Mouse (Mus musculus) lung, embryonic 14.5 days (tissue): Measurements from ENCODE around the gene Eef1akmt3. TPM values are rescaled to one million over a fixed set of nuclear protein-coding genes. Genes with fewer than 3 reads are reported as not detected.
A peak's percentile ranks its signal among the peaks of the same experiment; 100 is the strongest.

Experiments
- ATAC-seq: fragments of 200-750 bp; cut with Nextera tagmentation; 2 replicates; pipeline ENCODE4 v1.8.0; 2017; ENCODE audit warnings: mild to moderate bottlenecking, moderate TSS enrichment, moderate library complexity; ENCODE audit not compliant: insufficient read depth
- DNase-seq: peaks from one replicate; pipeline ENCODE4 v3.0.0-alpha.2; 2015
- H3K27ac ChIP-seq: fragments of 300-500 bp; sonication (generic); 2 replicates; pipeline ENCODE4 v1.5.1; 2014; ENCODE audit warnings: low read depth, mild to moderate bottlenecking, moderate library complexity
- H3K27me3 ChIP-seq: fragments of 300-500 bp; sonication (generic); 2 replicates; pipeline ENCODE4 v1.6.1; 2014; ENCODE audit warnings: low read length, control low read depth; ENCODE audit not compliant: insufficient read depth
- H3K36me3 ChIP-seq: fragments of 300-500 bp; sonication (generic); 2 replicates; pipeline ENCODE4 v1.6.1; 2014; ENCODE audit warnings: control low read depth; ENCODE audit not compliant: insufficient read depth
- H3K4me1 ChIP-seq: fragments of 300-500 bp; sonication (generic); 2 replicates; pipeline ENCODE4 v1.6.1; 2014; ENCODE audit warnings: antibody characterized with exemption, control low read depth; ENCODE audit not compliant: insufficient read depth
- H3K4me2 ChIP-seq: fragments of 300-500 bp; sonication (generic); 2 replicates; pipeline ENCODE4 v1.6.1; 2014; ENCODE audit warnings: mild to moderate bottlenecking
- H3K4me3 ChIP-seq: fragments of 300-500 bp; sonication (generic); 2 replicates; pipeline ENCODE4 v1.5.1; 2014; ENCODE audit warnings: low read depth, low read length
- H3K9ac ChIP-seq: fragments of 300-500 bp; sonication (generic); 2 replicates; pipeline ENCODE4 v1.6.1; 2014
- H3K9me3 ChIP-seq: fragments of 300-500 bp; sonication (generic); 2 replicates; pipeline ENCODE4 v1.6.1; 2016; ENCODE audit warnings: low read depth, low read length, control low read depth
- CTCF ChIP-seq: IDR thresholded peaks from 2 replicates; pipeline ENCODE4 v1.5.1; 2016; ENCODE audit warnings: antibody characterized with exemption, low read depth
- WGBS: fragments of 180-500 bp; shearing (Covaris S2); extraction: QIAGEN DNeasy Blood & Tissue Kit; methylation state at CpG from one replicate; pipeline ENCODE4 v1.1.7; 2014; 5-methylcytosine and 5-hydroxymethylcytosine counted together
- polyA plus RNA-seq: library from polyadenylated mRNA; unstranded; fragments of >200 nt; fragmentation: Nextera tagmentation; extraction: Ambion mirVana; gene quantifications from 2 replicates; pipeline ENCODE4 v1.2.1, GENCODE M21; 2014

Eef1akmt3 gene
- polyA plus RNA-seq, 1 experiment from 2014 or later: 0.74 TPM

- 50% methylated on average over 5 of the region's 5 CpGs for WGBS
- ATAC-seq (no peak), DNase-seq (no peak)
- no peaks in the 10 kb centered on the region for H3K27me3 ChIP-seq
- H3K4me2 ChIP-seq: no peak overlapping the region
- no peak overlapping the region for H3K4me3 ChIP-seq
- H3K9ac ChIP-seq: peak overlapping the region; percentile 2; the same call in 1 of the 2 replicates
- TF ChIP-seq CTCF: no peak
- H3K36me3 ChIP-seq: peaks cover 45% of the 10 kb centered on the region
- H3K27ac ChIP-seq: peak overlapping the region; percentile 85; the same call in 1 of the 2 replicates
- peaks cover 38% of the 10 kb centered on the region for H3K4me1 ChIP-seq
- no peaks in the 10 kb centered on the region for H3K9me3 ChIP-seq
Observed at GRCm38 (mm10) chr10:126988513-126989165, 52.7 kb downstream of the Eef1akmt3 start.

GRCm38 (mm10) chr10:126987183-126988118, 53.9 kb downstream of the Eef1akmt3 start:
- DNase-seq (no peak), ATAC-seq (no peak)
- peak overlapping the region; percentile 85 for H3K27ac ChIP-seq
- no peaks in the 10 kb centered on the region for H3K9me3 ChIP-seq
- no peaks in the 10 kb centered on the region for H3K27me3 ChIP-seq
- 0 out of 2 replicates have a peak overlapping the region, but pooled peaks have one; percentile 1 for H3K4me3 ChIP-seq
- H3K9ac ChIP-seq: no peak overlapping the region; the same call in 1 of the 2 replicates
- peaks cover 49% of the 10 kb centered on the region for H3K4me1 ChIP-seq
- H3K36me3 ChIP-seq: peaks cover 37% of the 10 kb centered on the region
- peak overlapping the region; percentile 39 for H3K4me2 ChIP-seq
- TF ChIP-seq CTCF: no peak
- WGBS: 52% methylated on average over 8 of the region's 8 CpGs

- peak; percentile 96 for DNase-seq
Observed at GRCm38 (mm10) chr10:126986541-126986961, 54.8 kb downstream of the Eef1akmt3 start.

GRCm38 (mm10) chr10:126985579-126985978, 55.7 kb downstream of the Eef1akmt3 start:
- WGBS: 91% methylated on average over 9 of the region's 9 CpGs
- no peak overlapping the region for H3K4me3 ChIP-seq
- H3K9me3 ChIP-seq: no peaks in the 10 kb centered on the region
- peak overlapping the region; percentile 85; the same call in 1 of the 2 replicates for H3K27ac ChIP-seq
- peaks cover 64% of the 10 kb centered on the region for H3K4me1 ChIP-seq
- no peak overlapping the region for H3K4me2 ChIP-seq
- peaks cover 31% of the 10 kb centered on the region; the same call in 1 of the 2 replicates for H3K36me3 ChIP-seq
- no peaks in the 10 kb centered on the region for H3K27me3 ChIP-seq
- ATAC-seq (no peak), DNase-seq (no peak)
- 0 out of 2 replicates have a peak overlapping the region, but pooled peaks have one; percentile 4 for H3K9ac ChIP-seq
- no peak for TF ChIP-seq CTCF

More at GRCm38 (mm10) chr10:126986541-126986961, 54.8 kb downstream of the Eef1akmt3 start:
- no peak for TF ChIP-seq CTCF
- peaks cover 58% of the 10 kb centered on the region for H3K4me1 ChIP-seq
- ATAC-seq: peak; percentile 82
- H3K27ac ChIP-seq: peak overlapping the region; percentile 85
- no peak overlapping the region for H3K9ac ChIP-seq
- H3K4me2 ChIP-seq: peak overlapping the region; percentile 39
- 0 out of 2 replicates have a peak overlapping the region, but pooled peaks have one; percentile 1 for H3K4me3 ChIP-seq
- H3K36me3 ChIP-seq: peaks cover 28% of the 10 kb centered on the region
- H3K9me3 ChIP-seq: no peaks in the 10 kb centered on the region
- 33% methylated on average over 4 of the region's 4 CpGs for WGBS
- H3K27me3 ChIP-seq: no peaks in the 10 kb centered on the region

GRCm38 (mm10) chr10:126985127-126985526, 56.2 kb downstream of the Eef1akmt3 start:
- H3K9me3 ChIP-seq: no peaks in the 10 kb centered on the region
- H3K36me3 ChIP-seq: peaks cover 35% of the 10 kb centered on the region; the same call in 1 of the 2 replicates
- H3K27ac ChIP-seq: peak overlapping the region; percentile 51; the same call in 1 of the 2 replicates
- 73% methylated on average over 4 of the region's 4 CpGs for WGBS
- H3K4me1 ChIP-seq: peaks cover 64% of the 10 kb centered on the region
- no peaks in the 10 kb centered on the region for H3K27me3 ChIP-seq
- no peak for DNase-seq
- H3K4me2 ChIP-seq: peak overlapping the region; percentile 91; the same call in 1 of the 2 replicates
- TF ChIP-seq CTCF: no peak
- no peak overlapping the region for H3K4me3 ChIP-seq
- no peak for ATAC-seq
- H3K9ac ChIP-seq: peak overlapping the region; percentile 37

GRCm38 (mm10) chr10:126984189-126985004, 56.9 kb downstream of the Eef1akmt3 start:
- 24% methylated on average over 5 of the region's 5 CpGs for WGBS
- Histone ChIP-seq H3K27ac (peak overlapping the region; percentile 51; the same call in 1 of the 2 replicates), H3K4me2 (peak overlapping the region; percentile 91), H3K9ac (peak overlapping the region; percentile 37), H3K27me3 (no peaks in the 10 kb centered on the region), H3K36me3 (peaks cover 36% of the 10 kb centered on the region; the same call in 1 of the 2 replicates), H3K9me3 (no peaks in the 10 kb centered on the region), H3K4me1 (peaks cover 64% of the 10 kb centered on the region), H3K4me3 (no peak overlapping the region)
- ATAC-seq: no peak
- DNase-seq: peak; percentile 49
- no peak for TF ChIP-seq CTCF
